Mouse (Mus musculus) 416B (cell line): Measurements from ENCODE around the gene Hoxc6.

Source experiments
- DNase-seq: peaks from one replicate; pipeline ENCODE4 v3.0.0; 2011; ENCODE audit warnings: low read depth

Hoxc6 gene

DNA sequence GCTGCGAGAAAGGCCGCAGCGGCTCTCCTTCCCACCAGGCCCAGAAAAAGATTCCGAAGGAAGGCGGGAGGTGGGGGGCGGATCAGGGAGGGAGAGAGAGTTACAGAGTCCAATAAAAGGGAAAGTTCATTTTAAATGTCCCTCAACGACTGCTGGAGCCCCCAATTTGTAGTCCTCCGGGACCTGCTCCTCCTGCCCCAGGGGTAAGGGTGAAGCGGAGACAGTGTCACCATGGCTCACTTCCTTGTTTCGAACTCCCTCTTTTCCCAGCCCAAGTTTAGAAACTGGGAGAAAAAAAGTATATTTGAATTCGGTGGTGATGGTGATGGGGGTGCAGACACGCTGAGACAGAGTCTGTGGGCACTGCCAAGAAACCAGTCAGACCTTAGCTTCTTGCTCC is 42.5 kb downstream of the Hoxc6 start:
- DNase-seq: no peak

DNA sequence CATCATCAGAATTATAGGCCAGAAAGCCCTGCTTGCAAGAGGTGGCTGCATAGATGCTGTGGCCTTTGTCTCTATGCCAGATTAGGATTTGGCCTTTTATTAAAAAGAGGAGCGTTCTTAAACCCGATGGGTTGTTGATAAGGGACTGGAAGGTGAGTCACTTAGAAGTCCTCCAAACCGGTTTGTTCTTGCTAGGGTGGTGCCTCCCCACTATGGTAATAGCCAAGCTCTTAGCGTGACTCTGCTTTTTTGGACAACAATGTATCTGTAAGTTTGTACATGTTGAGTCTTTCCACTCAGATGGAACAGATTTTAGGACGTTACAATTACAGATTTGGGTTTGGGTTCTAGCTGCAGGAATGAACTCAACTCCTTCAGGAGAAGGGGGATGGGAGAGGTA is 43.6 kb downstream of the Hoxc6 start:
- peak; percentile 10 for DNase-seq

DNA sequence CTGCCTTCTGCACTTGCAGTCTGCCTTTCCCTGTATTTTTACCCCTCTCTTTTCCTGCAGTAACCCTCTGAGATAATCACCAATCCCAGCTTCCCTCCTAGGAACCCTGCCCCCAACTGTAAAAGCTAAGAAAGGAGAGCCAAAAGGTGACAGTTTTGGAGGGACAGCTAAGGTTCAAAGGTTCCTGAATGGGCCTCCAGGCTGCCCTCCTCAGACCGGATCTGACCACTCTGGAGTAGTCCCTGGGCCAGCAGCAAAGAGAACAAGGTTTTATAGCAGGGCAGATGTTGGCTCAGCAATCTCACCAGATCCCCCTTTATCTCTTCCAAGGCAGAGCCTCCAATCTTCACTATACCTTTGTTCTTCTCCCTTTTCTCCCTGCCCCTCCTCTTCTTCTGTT is 44.2 kb downstream of the Hoxc6 start:
- no peak for DNase-seq

DNA sequence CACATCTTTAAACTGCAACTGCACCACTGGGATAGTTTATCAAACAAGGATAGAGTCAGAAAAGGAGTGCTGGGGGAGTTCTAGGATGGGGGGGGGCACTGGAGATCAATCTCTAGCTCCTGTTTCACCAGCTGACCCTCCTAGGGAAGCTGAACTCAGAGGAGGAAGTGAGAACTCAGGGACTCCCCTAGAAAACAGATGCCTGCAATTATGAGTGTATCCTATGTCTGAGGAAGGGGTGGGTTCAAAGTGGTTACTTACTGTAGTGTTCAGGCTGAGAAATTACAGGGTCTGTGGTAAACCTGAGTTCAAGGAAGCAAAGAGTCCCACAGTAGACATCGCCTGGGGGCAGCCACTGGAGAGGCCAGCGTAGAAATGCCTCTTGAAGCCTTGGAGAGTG is 53.6 kb downstream of the Hoxc6 start:
- DNase-seq: no peak

DNA sequence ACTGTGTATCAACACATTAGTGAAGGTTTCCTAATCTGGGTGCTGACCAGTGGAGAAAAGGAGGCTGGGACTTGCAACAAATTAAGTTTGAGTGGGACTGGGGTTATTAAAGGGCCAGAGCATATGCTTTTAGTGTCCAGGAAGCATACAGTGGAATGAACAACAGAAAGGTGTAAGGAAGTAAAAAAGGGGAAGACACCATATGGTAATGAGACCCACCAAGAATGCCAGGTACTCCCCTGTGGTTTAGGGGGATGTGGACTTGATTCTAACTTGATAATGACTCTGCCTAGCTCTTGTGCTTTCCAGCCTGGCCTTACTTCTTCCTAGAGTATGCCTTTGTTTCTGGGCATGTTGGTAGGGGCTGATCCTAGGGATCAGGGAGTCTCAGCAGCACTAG is 55.2 kb downstream of the Hoxc6 start:
- DNase-seq: no peak

DNA sequence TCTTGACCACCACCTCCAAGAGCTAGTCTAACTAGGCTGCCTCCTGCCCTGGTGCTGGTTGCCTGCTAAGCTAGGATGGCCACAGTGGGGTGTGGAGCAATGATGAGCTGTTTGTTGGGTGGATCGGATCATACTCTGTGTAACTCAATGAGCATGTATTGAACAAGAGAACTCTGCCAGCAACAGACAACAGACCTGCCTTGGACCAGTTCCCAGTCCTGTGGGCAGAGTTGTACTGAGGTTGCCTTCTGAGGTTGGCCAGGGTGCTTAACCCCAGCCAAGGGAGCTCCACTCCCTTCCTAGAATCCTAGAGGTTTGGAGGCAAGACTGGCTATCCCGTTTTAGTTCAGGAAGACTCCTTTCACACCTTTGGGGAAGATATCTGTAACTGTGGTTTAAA is 58.3 kb downstream of the Hoxc6 start:
- DNase-seq: no peak

DNA sequence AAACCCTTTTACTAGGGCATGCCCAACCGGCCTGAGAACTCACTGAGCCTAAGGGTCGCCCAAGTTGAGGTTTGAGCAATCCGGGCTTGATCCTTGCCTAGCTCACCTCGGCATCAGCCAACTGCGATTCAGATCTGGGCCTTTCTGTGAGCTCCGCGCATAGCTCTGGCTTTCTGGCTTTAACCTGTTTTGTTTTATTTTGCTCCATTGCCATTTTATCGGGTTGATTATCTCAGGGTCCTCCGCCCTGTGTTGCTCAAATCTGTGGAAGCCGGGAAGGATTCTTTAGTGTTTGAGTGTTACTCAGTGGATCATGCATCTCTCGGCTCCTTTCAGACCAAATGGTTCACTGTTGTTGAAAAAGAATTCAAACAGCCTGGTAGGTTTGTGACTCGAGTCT is 60.7 kb downstream of the Hoxc6 start:
- DNase-seq: no peak

DNA sequence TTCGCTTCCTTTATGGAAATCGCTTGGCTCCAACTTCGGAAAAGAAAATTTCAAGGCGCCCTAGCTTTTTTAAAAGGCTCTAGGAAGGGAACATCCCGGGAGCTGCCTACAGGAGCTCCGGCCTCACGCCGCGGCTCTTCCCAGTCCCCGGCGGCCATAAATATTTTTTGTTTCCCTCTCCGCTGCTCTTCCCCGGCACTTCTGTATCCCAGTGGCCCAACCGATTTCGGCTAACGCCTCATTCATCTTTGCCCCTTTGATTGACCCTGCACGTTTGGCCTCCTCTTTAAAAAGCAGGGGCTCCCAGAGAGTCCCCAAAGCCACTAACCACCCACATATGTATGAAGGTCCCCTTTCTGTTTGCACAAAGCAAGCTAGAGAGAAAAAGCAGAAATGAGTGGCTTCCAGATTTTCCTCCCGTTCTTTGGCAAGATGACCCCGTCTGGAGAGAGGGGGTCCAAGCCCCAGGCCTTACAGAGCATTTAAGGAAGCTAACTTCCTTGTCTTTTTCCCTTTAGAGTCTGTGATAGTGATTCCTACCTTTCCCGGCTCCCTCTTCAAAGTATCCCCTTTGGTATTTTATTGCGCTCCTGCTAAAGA is 61.4 kb downstream of the Hoxc6 start:
- DNase-seq: no peak

DNA sequence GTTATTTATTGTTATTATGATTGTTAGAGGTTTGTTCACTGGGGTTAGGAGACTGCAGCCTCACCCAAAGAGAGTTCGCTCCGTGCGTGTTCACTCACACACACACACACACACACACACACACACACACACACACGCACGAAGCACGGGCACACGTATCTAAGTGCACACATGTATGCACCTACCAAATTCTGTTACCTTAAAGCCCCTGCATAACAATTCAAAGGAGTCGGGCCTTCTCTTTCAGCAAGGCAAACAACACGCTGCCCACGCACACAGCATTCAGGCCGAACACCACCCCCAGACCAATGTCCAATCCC is 61.9 kb downstream of the Hoxc6 start:
- no peak for DNase-seq

DNA sequence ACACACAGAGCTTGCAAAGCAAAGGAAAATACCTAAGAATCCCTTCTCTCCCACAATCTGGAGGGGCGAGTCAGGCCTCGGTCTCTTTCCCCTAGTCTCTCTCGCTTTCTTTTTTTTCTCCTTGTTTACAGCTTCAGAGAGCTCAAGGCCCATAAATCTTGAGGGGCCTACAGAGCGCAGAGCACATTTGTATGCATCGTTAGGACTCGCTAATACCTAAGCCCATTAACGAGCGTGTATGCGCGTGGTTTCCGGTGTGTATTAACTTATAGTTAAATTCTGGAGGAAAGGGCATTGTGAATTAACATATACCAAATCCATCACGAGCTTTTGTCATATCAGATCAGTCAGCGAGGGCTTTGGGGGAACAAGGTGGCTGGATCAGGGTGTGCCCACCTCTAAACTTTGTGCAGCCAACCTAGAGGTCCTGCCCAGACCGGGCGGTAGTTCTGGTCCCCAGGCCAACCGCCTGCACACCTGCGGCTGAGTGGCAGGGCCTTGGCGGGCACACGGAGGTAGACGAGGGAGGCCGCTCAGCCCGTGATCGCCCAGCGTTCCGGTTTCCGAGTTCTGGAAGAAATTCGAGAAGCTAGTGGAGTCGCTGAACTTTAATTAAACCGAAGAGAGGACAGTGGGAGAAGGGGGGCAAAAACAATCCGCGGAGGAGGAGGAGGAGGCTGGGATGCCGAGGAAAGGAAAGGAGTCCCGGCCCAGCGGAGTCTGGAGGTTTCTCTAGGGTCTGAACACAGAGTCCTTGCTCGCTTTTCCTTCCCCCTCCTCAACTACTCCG is 62.5 kb downstream of the Hoxc6 start:
- DNase-seq: no peak

DNA sequence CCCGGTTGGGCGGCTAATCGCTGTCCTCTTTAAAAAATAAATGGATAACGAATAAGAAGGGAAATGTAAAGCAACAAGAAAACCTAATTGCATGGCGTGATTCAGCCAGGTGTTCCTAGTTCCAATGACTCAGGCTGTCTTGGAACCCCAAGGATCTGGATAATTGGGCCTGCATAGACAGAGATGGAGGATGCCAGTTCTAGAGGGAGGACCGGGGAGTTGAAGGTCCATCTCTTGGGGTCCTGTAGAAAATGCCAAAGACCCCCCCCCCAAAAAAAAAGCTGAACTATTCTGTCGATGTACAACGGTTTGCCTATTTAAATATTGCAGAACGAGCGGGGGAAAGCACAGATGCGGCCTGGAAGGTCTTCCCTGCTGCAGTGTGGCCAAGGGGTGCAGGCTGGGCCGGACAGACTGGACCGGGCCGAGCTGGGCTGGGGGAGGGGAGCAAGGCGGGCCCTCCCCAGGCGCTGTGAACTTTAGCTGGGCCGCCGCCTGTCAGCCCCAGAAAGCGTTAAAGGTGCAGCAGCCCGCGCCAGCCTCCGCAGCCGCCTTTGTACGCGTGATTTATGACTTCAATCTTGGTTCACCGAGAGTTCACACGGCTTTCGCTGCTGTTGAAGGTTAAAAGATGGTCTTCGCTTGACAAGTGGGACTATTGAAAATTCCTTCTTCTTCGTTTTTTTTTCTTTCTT is 63.2 kb downstream of the Hoxc6 start:
- DNase-seq: no peak
